Mouse (Mus musculus): ENCODE results near the gene Atpaf2. TPM values are rescaled to one million over a fixed set of nuclear protein-coding genes. Genes with fewer than 3 reads are reported as not detected.
A peak's percentile ranks its signal among the peaks of the same experiment; 100 is the strongest.
"Not testable (repeated sequence)": the region's sequence is repeated elsewhere in the genome, so short reads cannot be mapped to it uniquely, and the experiment has no call there.

Atpaf2 gene
- 52.4 and 54.8 TPM in 2 replicates for polyA plus RNA-seq (2015; fragmentation: Nextera tagmentation; extraction: Ambion mirVana)

- Histone ChIP-seq H3K27ac (peak within 1 kb of the TSS; percentile 90), H3K4me3 (peak within 1 kb of the TSS; percentile 62), H3K9ac (peak within 1 kb of the TSS; percentile 86), H3K27me3 (no peaks in the 10 kb centered on the region), H3K4me2 (replicated peaks) (peak within 1 kb of the TSS; percentile 95), H3K4me1 (peaks cover 28% of the 10 kb centered on the region), H3K36me3 (no peaks in the 10 kb centered on the region), H3K9me3 (no peaks in the 10 kb centered on the region)
- under 1% methylated on average over 39 of the region's 39 CpGs for WGBS
- ATAC-seq (ENCODE audit: low FRiP score, low read depth), result no peak; the same call in none of the 2 replicates
Measured at GRCm38 (mm10) chr11:60417717-60418472, at the start of gene Atpaf2. Atpaf2 (minus strand) TSS chr11:60418457.

GRCm38 (mm10) chr11:60465943-60466380 is 47.7 kb upstream of the Atpaf2 start:
- WGBS, result 93% methylated on average over 2 of the region's 2 CpGs
- Histone ChIP-seq H3K9ac (no peak overlapping the region), H3K27ac (no peak overlapping the region), H3K27me3 (no peaks in the 10 kb centered on the region), H3K4me3 (no peak overlapping the region), H3K9me3 (no peaks in the 10 kb centered on the region), H3K36me3 (peaks cover 95% of the 10 kb centered on the region), H3K4me2 (replicated peaks) (no peak overlapping the region), H3K4me1 (no peaks in the 10 kb centered on the region)
- no peak for ATAC-seq (ENCODE audit: low FRiP score, low read depth)

GRCm38 (mm10) chr11:60457973-60458372 is 39.7 kb upstream of the Atpaf2 start:
- Histone ChIP-seq H3K9me3 (no peaks in the 10 kb centered on the region), H3K4me1 (peaks cover 16% of the 10 kb centered on the region), H3K36me3 (peaks cover 69% of the 10 kb centered on the region), H3K27ac (no peak overlapping the region), H3K27me3 (no peaks in the 10 kb centered on the region), H3K9ac (0 out of 2 replicates have a peak overlapping the region, but pooled peaks have one; percentile 2), H3K4me2 (replicated peaks) (no peak overlapping the region), H3K4me3 (no peak overlapping the region)
- no peak for ATAC-seq (ENCODE audit: low FRiP score, low read depth)
- 90% methylated on average over 1 of the region's 1 CpGs for WGBS

GRCm38 (mm10) chr11:60454745-60455087 is 36.5 kb upstream of the Atpaf2 start:
- Histone ChIP-seq H3K4me2 (replicated peaks) (peak overlapping the region; percentile 95), H3K36me3 (peaks cover 36% of the 10 kb centered on the region), H3K27ac (peak overlapping the region; percentile 67; the same call in 1 of the 2 replicates), H3K4me3 (peak overlapping the region; percentile 83), H3K9ac (peak overlapping the region; percentile 91), H3K9me3 (no peaks in the 10 kb centered on the region), H3K27me3 (no peaks in the 10 kb centered on the region), H3K4me1 (peaks cover 16% of the 10 kb centered on the region)
- ATAC-seq (ENCODE audit: low FRiP score, low read depth), result peak; percentile 35; the same call in 1 of the 2 replicates
- 0% methylated on average over 17 of the region's 17 CpGs for WGBS

GRCm38 (mm10) chr11:60454080-60454744 is 36.0 kb upstream of the Atpaf2 start, which contains the start of gene Drg2:
Drg2 (plus strand) TSS chr11:60454591.
- Histone ChIP-seq H3K36me3 (peaks cover 31% of the 10 kb centered on the region), H3K4me3 (peak within 1 kb of the TSS; percentile 83), H3K27ac (peak within 1 kb of the TSS; percentile 67; the same call in 1 of the 2 replicates), H3K27me3 (no peaks in the 10 kb centered on the region), H3K9ac (peak within 1 kb of the TSS; percentile 91), H3K4me1 (peaks cover 16% of the 10 kb centered on the region), H3K4me2 (replicated peaks) (peak within 1 kb of the TSS; percentile 95), H3K9me3 (no peaks in the 10 kb centered on the region)
- WGBS, result 6% methylated on average over 27 of the region's 27 CpGs
- peak; percentile 95 for ATAC-seq (ENCODE audit: low FRiP score, low read depth)

- WGBS, result 80% methylated on average over 4 of the region's 4 CpGs
- no peak overlapping the region for H3K27ac ChIP-seq
- no peak overlapping the region for H3K4me3 ChIP-seq
- no peaks in the 10 kb centered on the region for H3K9me3 ChIP-seq
- no peaks in the 10 kb centered on the region for H3K4me1 ChIP-seq
- ATAC-seq (ENCODE audit: low FRiP score, low read depth), result no peak
- peaks cover 52% of the 10 kb centered on the region for H3K36me3 ChIP-seq
- H3K27me3 ChIP-seq, result no peaks in the 10 kb centered on the region
- H3K4me2 ChIP-seq (replicated peaks), result no peak overlapping the region
- no peak overlapping the region for H3K9ac ChIP-seq
Measured at GRCm38 (mm10) chr11:60444007-60444406, 25.8 kb upstream of the Atpaf2 start.

GRCm38 (mm10) chr11:60442896-60443295 is 24.6 kb upstream of the Atpaf2 start:
- no peak overlapping the region for H3K9ac ChIP-seq
- H3K27ac ChIP-seq, result no peak overlapping the region
- no peaks in the 10 kb centered on the region for H3K9me3 ChIP-seq
- H3K4me3 ChIP-seq, result no peak overlapping the region
- H3K27me3 ChIP-seq, result no peaks in the 10 kb centered on the region
- no peak for ATAC-seq (ENCODE audit: low FRiP score, low read depth)
- H3K4me1 ChIP-seq, result no peaks in the 10 kb centered on the region
- whole genome bisulfite sequencing, result 89% methylated on average over 6 of the region's 6 CpGs
- H3K4me2 ChIP-seq (replicated peaks), result no peak overlapping the region
- peaks cover 63% of the 10 kb centered on the region for H3K36me3 ChIP-seq

- no peak for ATAC-seq (ENCODE audit: low FRiP score, low read depth)
- Histone ChIP-seq H3K9ac (no peak overlapping the region), H3K9me3 (no peaks in the 10 kb centered on the region), H3K4me2 (replicated peaks) (no peak overlapping the region), H3K36me3 (peaks cover 86% of the 10 kb centered on the region), H3K4me3 (no peak overlapping the region), H3K27me3 (no peaks in the 10 kb centered on the region), H3K27ac (no peak overlapping the region), H3K4me1 (no peaks in the 10 kb centered on the region)
- WGBS, result 34% methylated on average over 7 of the region's 7 CpGs
Measured at GRCm38 (mm10) chr11:60440176-60440575, 21.9 kb upstream of the Atpaf2 start.

GRCm38 (mm10) chr11:60439621-60440020 is 21.4 kb upstream of the Atpaf2 start:
- 20% methylated on average over 1 of the region's 1 CpGs for WGBS
- not testable (repeated sequence) for H3K27ac ChIP-seq; H3K9me3 ChIP-seq; H3K4me1 ChIP-seq; ATAC-seq (ENCODE audit: low FRiP score, low read depth); H3K27me3 ChIP-seq; H3K4me3 ChIP-seq; H3K9ac ChIP-seq; H3K4me2 ChIP-seq (replicated peaks)
- peaks cover 90% of the 10 kb centered on the region for H3K36me3 ChIP-seq

- ATAC-seq (ENCODE audit: low FRiP score, low read depth), result no peak
- 91% methylated on average over 3 of the region's 3 CpGs for WGBS
- no peaks in the 10 kb centered on the region for H3K27me3 ChIP-seq
- no peak overlapping the region for H3K4me2 ChIP-seq (replicated peaks)
- no peak overlapping the region for H3K9ac ChIP-seq
- H3K9me3 ChIP-seq, result peaks cover 3% of the 10 kb centered on the region; the same call in 1 of the 2 replicates
- H3K4me1 ChIP-seq, result no peaks in the 10 kb centered on the region
- no peak overlapping the region for H3K27ac ChIP-seq
- H3K36me3 ChIP-seq, result peaks cover 88% of the 10 kb centered on the region
- H3K4me3 ChIP-seq, result no peak overlapping the region
Measured at GRCm38 (mm10) chr11:60436618-60437017, 18.4 kb upstream of the Atpaf2 start.

GRCm38 (mm10) chr11:60435133-60435532 is 16.9 kb upstream of the Atpaf2 start:
- 100% methylated on average over 1 of the region's 1 CpGs for WGBS
- Histone ChIP-seq H3K9me3 (peaks cover 3% of the 10 kb centered on the region; the same call in 1 of the 2 replicates), H3K4me2 (replicated peaks) (no peak overlapping the region), H3K9ac (no peak overlapping the region), H3K27ac (no peak overlapping the region), H3K4me3 (no peak overlapping the region), H3K36me3 (peaks cover 85% of the 10 kb centered on the region), H3K27me3 (no peaks in the 10 kb centered on the region), H3K4me1 (no peaks in the 10 kb centered on the region)
- ATAC-seq (ENCODE audit: low FRiP score, low read depth), result no peak

GRCm38 (mm10) chr11:60433501-60433900 is 15.2 kb upstream of the Atpaf2 start:
- no peak overlapping the region for H3K4me2 ChIP-seq (replicated peaks)
- H3K27me3 ChIP-seq, result no peaks in the 10 kb centered on the region
- no peak for ATAC-seq (ENCODE audit: low FRiP score, low read depth)
- H3K9me3 ChIP-seq, result peaks cover 3% of the 10 kb centered on the region; the same call in 1 of the 2 replicates
- no peak overlapping the region for H3K9ac ChIP-seq
- no peaks in the 10 kb centered on the region for H3K4me1 ChIP-seq
- H3K27ac ChIP-seq, result no peak overlapping the region
- peaks cover 85% of the 10 kb centered on the region for H3K36me3 ChIP-seq
- H3K4me3 ChIP-seq, result no peak overlapping the region

Measured in limb, embryonic 13.5 days (tissue).